Mouse (Mus musculus) fibroblast of lung, adult 2 months (primary cell): Measurements from ENCODE around the gene Klhl24.

ENCODE experiments used
- DNase-seq: peaks from one replicate; pipeline ENCODE4 v3.0.0-alpha.2; 2011; ENCODE audit warnings: low read depth

Gene Klhl24

DNA sequence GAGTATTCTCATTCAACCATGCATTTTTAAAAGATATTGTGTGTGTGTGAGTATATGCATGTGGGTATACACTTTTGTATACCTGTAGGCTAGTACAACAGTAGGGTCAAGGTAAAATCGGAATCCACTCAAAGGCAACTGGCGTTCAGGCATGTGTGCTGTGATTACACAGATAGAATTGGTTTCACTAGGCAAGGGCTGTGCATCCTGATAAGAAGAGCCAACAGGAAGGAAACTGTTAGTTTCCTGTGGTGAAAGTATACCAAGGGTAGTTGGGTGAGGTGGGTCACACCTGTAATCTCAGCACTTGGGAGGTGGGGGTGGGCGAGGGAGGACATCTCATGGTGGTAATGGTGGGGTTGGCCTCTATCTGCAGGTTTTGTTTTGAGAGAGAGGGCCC lies 47.2 kb downstream of the Klhl24 start:
- no peak for DNase-seq

DNA sequence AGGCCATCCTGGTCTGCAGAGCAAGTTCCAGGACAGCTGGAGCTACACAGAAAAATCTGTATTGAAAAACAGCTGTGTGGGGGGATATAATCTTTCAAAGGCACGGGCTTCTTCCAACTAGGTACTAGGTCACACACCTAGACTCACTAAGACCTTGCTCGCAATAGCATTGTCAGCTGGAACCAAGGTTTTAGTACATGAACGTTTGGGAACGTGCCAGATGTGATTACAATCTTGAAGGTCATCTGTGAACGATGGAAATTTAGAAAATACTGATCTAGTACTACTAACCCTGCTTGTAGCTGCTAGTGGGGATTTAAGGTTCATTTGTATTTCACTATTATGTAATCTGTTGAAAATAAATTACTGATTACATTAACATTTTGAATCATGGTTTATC lies 54.6 kb downstream of the Klhl24 start:
- DNase-seq: no peak

DNA sequence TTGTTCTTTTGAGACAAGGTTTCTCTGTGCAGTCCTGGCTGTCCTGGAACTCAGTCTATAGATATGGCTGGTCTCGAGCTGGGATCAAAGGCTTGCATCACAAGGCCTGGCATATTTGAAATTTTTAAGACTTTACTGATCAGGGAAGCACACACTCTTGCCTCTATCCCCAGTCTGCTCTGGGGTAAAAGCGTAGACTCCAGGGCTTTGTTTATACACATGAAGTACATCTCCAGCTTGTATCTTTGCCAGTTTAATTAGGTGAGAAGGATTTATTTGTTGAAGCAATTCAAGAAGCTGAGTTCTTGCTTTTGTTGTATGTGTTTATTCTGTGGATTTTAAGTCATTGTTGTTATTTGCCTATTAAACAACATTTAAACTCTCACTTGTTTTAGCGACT lies 56.4 kb downstream of the Klhl24 start:
- DNase-seq: no peak

DNA sequence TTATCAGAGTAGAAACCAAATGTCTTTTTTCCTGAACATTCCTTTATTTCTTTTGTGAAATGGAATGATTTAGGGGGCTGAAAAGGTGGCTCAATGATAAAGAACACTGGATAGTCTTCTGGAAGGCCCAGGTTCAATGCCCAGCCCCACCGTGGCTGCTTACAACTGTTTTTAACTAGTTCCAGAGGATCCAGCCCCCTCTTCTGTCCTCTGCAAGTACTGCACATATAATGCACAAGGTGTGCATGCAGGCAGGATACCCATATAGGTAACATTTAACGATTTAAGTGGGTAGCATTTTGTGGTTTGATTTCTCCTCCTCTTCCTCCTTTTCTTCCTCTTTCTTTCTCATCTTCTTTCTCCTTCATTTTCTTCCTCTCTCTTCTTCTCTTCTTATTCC lies 62.8 kb downstream of the Klhl24 start:
- DNase-seq: no peak

DNA sequence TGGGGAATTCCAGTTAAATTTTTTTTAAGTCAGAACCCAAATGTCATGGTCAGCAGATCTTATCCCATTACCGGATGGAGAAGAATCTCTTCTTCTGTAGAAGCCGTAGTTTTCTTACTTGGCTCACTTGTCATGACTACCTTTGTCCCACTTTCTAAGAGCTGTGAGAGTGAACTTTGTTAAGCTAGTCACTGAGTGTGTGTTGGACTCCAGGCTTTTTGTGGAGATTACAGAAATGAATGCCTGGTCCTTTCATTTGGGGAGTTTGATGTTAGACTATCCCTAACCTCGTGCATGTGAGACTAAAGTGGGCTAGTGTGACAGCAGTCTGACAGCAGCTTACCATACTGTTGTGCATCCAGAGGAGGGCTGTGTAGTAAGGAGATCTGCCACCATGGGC lies 71.7 kb downstream of the Klhl24 start:
- no peak for DNase-seq

DNA sequence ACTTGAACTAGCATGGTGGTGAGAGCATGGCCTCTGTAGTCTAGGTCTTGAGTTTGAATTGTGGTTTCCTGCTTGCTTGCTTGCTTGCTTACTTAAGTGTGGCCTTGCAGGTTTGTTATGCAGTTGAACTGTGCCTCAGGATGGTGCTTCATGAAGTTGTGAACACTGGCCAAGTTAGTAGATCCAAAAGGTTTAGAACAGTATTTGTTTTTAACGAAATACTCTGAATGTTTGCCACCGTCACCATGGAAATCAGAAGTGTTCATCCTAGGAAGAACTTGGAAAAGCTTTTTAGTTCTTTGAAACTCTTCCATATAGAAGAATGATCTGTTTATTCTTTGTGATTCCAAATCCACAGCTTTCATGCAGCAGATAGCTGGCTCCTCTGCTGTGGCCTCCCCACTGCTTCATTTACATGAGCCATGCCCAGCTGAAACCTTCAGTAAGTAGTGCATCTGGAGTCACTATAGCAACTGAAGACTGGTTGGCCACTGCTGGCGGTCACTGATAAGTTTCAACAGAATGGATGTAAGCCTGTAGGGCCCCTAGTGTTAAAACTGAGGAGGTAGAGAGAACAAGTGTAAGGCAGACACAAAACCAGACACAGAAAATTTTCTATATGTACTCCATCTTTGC lies 72.2 kb downstream of the Klhl24 start:
- DNase-seq: peak; percentile 15
